Mouse (Mus musculus) G1E (cell line): Measurements from ENCODE around the gene Rem2. TPM values are rescaled to one million over a fixed set of nuclear protein-coding genes. Genes with fewer than 3 reads are reported as not detected.

Source experiments
- ATAC-seq: 2 replicates; pipeline ENCODE4 v1.8.0; 2016; ENCODE audit warnings: mild to moderate bottlenecking; ENCODE audit not compliant: insufficient number of reproducible peaks, poor library complexity, low FRiP score, severe bottlenecking; ENCODE audit errors: extremely low read depth
- DNase-seq: peaks from one replicate; pipeline ENCODE4 v3.0.0; 2012; ENCODE audit warnings: low spot score
- H3K27me3 ChIP-seq: 2 replicates; pipeline ENCODE4 v1.6.1; 2012; ENCODE audit warnings: mild to moderate bottlenecking, low read length, inconsistent platforms; ENCODE audit not compliant: insufficient read depth
- H3K36me3 ChIP-seq: replicated peaks from 2 replicates; pipeline ENCODE3; 2012; ENCODE audit warnings: mild to moderate bottlenecking, inconsistent platforms
- H3K4me1 ChIP-seq: 2 replicates; pipeline ENCODE4 v1.6.1; 2012; ENCODE audit warnings: low read depth, low read length, inconsistent platforms, mixed read lengths; ENCODE audit not compliant: insufficient read depth
- H3K4me3 ChIP-seq: 2 replicates; pipeline ENCODE4 v1.5.1; 2012; ENCODE audit warnings: low read depth, mild to moderate bottlenecking, inconsistent platforms, low read length, moderate library complexity, mixed read lengths
- H3K9me3 ChIP-seq: replicated peaks from 2 replicates; pipeline ENCODE4 v1.6.1; 2012; ENCODE audit warnings: inconsistent platforms
- CTCF ChIP-seq: IDR thresholded peaks from 2 replicates; pipeline ENCODE4 v1.5.1; 2012; ENCODE audit warnings: low read depth, low read length, inconsistent platforms, mixed read lengths
- GATA1 ChIP-seq: IDR thresholded peaks from 2 replicates; pipeline ENCODE4 v1.6.1; 2012; ENCODE audit warnings: borderline replicate concordance, low read length, inconsistent platforms, mixed read lengths
- GATA2 ChIP-seq: IDR thresholded peaks from 2 replicates; pipeline ENCODE4 v1.6.1; 2012; ENCODE audit warnings: low read depth, low read length, inconsistent platforms, borderline replicate concordance
- POLR2AphosphoS5 ChIP-seq: IDR thresholded peaks from 2 replicates; pipeline ENCODE4 v1.6.1; 2012; ENCODE audit warnings: low read depth, low read length, inconsistent platforms; ENCODE audit not compliant: insufficient replicate concordance
- TAL1 ChIP-seq: conservative IDR thresholded peaks from 2 replicates; pipeline ENCODE4 v1.6.1; 2012; ENCODE audit warnings: low read depth, low read length, inconsistent platforms, mixed read lengths
- polyA plus RNA-seq: library from polyadenylated mRNA; stranded (reverse); fragments of >175 nt; gene quantifications from 2 replicates; pipeline ENCODE4 v1.2.3, GENCODE M21; 2012
- total RNA-seq, 2 experiments: library from RNA; stranded (forward) in 1 of 2; stranded (reverse) in 1 of 2; fragments of 200-1000 nt in 1 of 2; fragments of >200 nt in 1 of 2; fragmentation: Nextera tagmentation in 1 of 2; gene quantifications; 2 replicates each; pipeline ENCODE4 v1.2.3; 2014 to 2017

Gene Rem2
- total and polyA plus RNA-seq, 3 experiments: 0.08 TPM; not detected in 2

DNA sequence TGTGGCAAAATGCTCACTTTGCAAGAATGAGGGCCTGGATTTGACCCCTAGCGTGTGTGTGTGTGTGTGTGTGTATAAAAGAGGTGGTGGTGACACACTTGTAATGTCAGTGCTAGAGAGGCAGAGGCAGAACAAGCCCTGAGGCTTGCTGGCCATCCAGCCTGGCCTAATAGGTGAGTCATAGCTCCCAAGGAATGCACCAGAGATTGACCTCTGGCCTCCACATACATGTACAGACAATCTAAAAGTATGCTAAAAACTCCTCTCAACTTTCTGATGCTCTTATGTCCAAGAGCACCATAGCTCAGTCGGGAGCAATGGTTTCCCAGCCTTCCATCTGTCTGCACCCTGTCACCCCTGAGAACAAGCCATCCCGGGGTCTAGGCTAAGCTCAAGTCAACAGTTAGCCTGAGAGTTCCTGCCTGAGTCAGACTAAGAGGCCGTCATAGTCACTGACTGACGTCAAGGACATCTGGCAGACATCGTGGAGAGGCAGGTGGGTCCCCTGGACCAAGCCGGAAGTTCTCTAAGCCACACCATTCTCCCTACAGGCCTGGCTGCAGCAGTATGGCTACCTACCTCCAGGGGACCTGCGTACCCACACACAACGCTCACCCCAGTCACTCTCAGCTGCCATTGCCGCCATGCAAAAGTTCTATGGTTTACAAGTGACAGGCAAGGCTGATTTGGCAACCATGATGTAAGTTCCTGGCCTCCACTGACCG, 40.5 kb upstream of the Rem2 start:
- Histone ChIP-seq H3K4me3 (peak overlapping the region; percentile 20; the same call in 1 of the 2 replicates), H3K27me3 (peaks cover under 1% of the 10 kb centered on the region; the same call in 1 of the 2 replicates), H3K9me3 (no peaks in the 10 kb centered on the region), H3K36me3 (peaks cover 79% of the 10 kb centered on the region), H3K4me1 (peaks cover 69% of the 10 kb centered on the region)
- DNase-seq: no peak
- TF ChIP-seq TAL1: no peak
- TF ChIP-seq GATA1: no peak
- no peak for TF ChIP-seq GATA2
- TF ChIP-seq CTCF: no peak
- TF ChIP-seq POLR2AphosphoS5: no peak
- no peak for ATAC-seq

GRCm38 (mm10) chr14:54439155-54439554, 36.7 kb upstream of the Rem2 start:
- ATAC-seq (no peak), DNase-seq (no peak)
- no peak overlapping the region for H3K4me3 ChIP-seq
- peaks cover 3% of the 10 kb centered on the region; the same call in 1 of the 2 replicates for H3K27me3 ChIP-seq
- H3K9me3 ChIP-seq: no peaks in the 10 kb centered on the region
- H3K4me1 ChIP-seq: peaks cover 73% of the 10 kb centered on the region
- TF ChIP-seq TAL1: no peak
- no peak for TF ChIP-seq CTCF
- peaks cover 96% of the 10 kb centered on the region for H3K36me3 ChIP-seq

DNA sequence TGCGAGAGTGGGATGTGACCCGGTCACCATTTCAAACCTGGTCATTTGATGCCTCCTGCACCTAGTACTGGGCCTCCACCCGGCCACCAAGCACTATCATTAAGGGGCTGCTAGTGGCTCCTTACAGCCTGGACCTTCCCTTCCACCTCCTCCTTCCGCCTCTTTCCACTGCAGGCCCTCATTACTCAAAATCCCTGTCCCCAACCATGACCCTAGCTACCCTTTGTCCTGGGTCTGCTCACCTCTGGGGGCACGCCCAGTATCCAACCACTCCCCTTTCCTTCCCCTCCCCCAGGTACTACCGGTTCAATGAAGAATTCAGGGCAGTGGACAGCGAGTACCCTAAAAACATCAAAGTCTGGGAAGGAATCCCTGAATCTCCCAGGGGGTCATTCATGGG, 36.3 kb upstream of the Rem2 start:
- DNase-seq (no peak), ATAC-seq (no peak)
- TF ChIP-seq CTCF (no peak), GATA2 (no peak), POLR2AphosphoS5 (no peak), GATA1 (no peak), TAL1 (no peak)
- Histone ChIP-seq H3K9me3 (no peaks in the 10 kb centered on the region), H3K27me3 (peaks cover 3% of the 10 kb centered on the region; the same call in 1 of the 2 replicates), H3K4me1 (peaks cover 73% of the 10 kb centered on the region), H3K36me3 (peaks cover 96% of the 10 kb centered on the region), H3K4me3 (no peak overlapping the region)

GRCm38 (mm10) chr14:54440538-54440937, 35.4 kb upstream of the Rem2 start:
- Histone ChIP-seq H3K36me3 (peaks cover 92% of the 10 kb centered on the region), H3K4me3 (peak overlapping the region; percentile 23; the same call in 1 of the 2 replicates), H3K4me1 (peaks cover 74% of the 10 kb centered on the region), H3K9me3 (no peaks in the 10 kb centered on the region), H3K27me3 (peaks cover 3% of the 10 kb centered on the region; the same call in 1 of the 2 replicates)
- no peak for DNase-seq
- TF ChIP-seq TAL1 (no peak), GATA2 (no peak), CTCF (no peak), GATA1 (no peak), POLR2AphosphoS5 (no peak)
- no peak for ATAC-seq

DNA sequence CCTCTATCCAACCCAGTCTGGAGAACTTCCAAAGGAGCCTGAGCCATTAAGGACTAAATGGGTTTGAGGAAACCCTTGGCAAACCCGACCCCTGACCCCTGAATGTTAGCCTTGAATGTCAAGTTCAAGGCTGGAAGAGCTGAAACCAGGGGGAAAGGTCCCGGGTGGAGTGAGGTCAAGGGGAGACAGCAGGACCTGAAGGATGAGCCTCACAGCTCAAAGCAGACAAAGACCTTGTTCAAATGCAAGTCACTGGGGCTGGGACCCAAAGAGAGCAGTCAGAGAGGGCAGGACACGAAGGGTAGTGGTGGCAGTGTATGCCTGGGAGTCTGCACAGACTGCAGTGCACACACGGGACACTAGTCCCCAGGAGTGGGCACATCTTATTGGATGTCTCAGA, 34.5 kb upstream of the Rem2 start:
- ATAC-seq (no peak), DNase-seq (no peak)
- Histone ChIP-seq H3K27me3 (peaks cover 3% of the 10 kb centered on the region; the same call in 1 of the 2 replicates), H3K4me3 (no peak overlapping the region), H3K36me3 (peaks cover 87% of the 10 kb centered on the region), H3K9me3 (no peaks in the 10 kb centered on the region), H3K4me1 (peaks cover 73% of the 10 kb centered on the region)
- TF ChIP-seq CTCF: no peak

- H3K9me3 ChIP-seq: no peaks in the 10 kb centered on the region
- ATAC-seq (no peak), DNase-seq (no peak)
- peaks cover 73% of the 10 kb centered on the region for H3K4me1 ChIP-seq
- H3K36me3 ChIP-seq: peaks cover 75% of the 10 kb centered on the region
- TF ChIP-seq POLR2AphosphoS5: no peak
- no peak for TF ChIP-seq GATA2
- TF ChIP-seq GATA1: no peak
- no peak for TF ChIP-seq TAL1
- TF ChIP-seq CTCF: no peak
- peaks cover 3% of the 10 kb centered on the region; the same call in 1 of the 2 replicates for H3K27me3 ChIP-seq
- H3K4me3 ChIP-seq: no peak overlapping the region
Measured at GRCm38 (mm10) chr14:54442548-54442947, 33.4 kb upstream of the Rem2 start.
